Mouse (Mus musculus) hindbrain, embryonic 16.5 days (tissue): ENCODE measurements around the gene Ankub1. TPM values are rescaled to one million over a fixed set of nuclear protein-coding genes. Genes with fewer than 3 reads are reported as not detected.

Experiments used
- ATAC-seq: fragments of 200-750 bp; cut with Nextera tagmentation; 2 replicates; pipeline ENCODE4 v1.8.0; 2017; ENCODE audit warnings: moderate TSS enrichment, moderate library complexity
- H3K27ac ChIP-seq: fragments of 300-500 bp; sonication (generic); 2 replicates; pipeline ENCODE4 v1.5.1; 2014; ENCODE audit warnings: low read depth, mild to moderate bottlenecking, control low read depth, low read length, moderate library complexity
- H3K27me3 ChIP-seq: fragments of 300-500 bp; sonication (generic); replicated peaks from 2 replicates; pipeline ENCODE4 v1.6.1; 2014; ENCODE audit warnings: low read length; ENCODE audit not compliant: control insufficient read depth, insufficient read depth
- H3K36me3 ChIP-seq: fragments of 300-500 bp; sonication (generic); 2 replicates; pipeline ENCODE4 v1.6.1; 2014; ENCODE audit warnings: mild to moderate bottlenecking, low read length, moderate library complexity, mixed read lengths; ENCODE audit not compliant: control insufficient read depth, insufficient read depth
- H3K4me1 ChIP-seq: fragments of 300-500 bp; sonication (generic); 2 replicates; pipeline ENCODE4 v1.6.1; 2014; ENCODE audit warnings: low read depth, low read length; ENCODE audit not compliant: control insufficient read depth, insufficient read depth
- H3K4me2 ChIP-seq: fragments of 300-500 bp; sonication (generic); 2 replicates; pipeline ENCODE4 v1.6.1; 2014; ENCODE audit warnings: mild to moderate bottlenecking, low read length, control low read depth, moderate library complexity
- H3K4me3 ChIP-seq: fragments of 300-500 bp; sonication (generic); 2 replicates; pipeline ENCODE4 v1.5.1; 2014; ENCODE audit warnings: mild to moderate bottlenecking, low read length, control low read depth, moderate library complexity
- H3K9ac ChIP-seq: fragments of 300-500 bp; sonication (generic); 2 replicates; pipeline ENCODE4 v1.6.1; 2014; ENCODE audit warnings: low read depth, mild to moderate bottlenecking, control low read depth, low read length, moderate library complexity
- H3K9me3 ChIP-seq: fragments of 300-500 bp; sonication (generic); 2 replicates; pipeline ENCODE4 v1.6.1; 2014; ENCODE audit warnings: mild to moderate bottlenecking, low read length, moderate library complexity; ENCODE audit not compliant: control insufficient read depth
- WGBS: fragments of 180-500 bp; shearing (Covaris S2); extraction: QIAGEN DNeasy Blood & Tissue Kit; methylation state at CpG from one replicate; pipeline ENCODE4 v1.1.7; 2014; 5-methylcytosine and 5-hydroxymethylcytosine counted together
- polyA plus RNA-seq: library from polyadenylated mRNA; unstranded; fragments of >200 nt; fragmentation: Nextera tagmentation; extraction: Ambion mirVana; gene quantifications from 2 replicates; pipeline ENCODE4 v1.2.1, GENCODE M21; 2015

Gene Ankub1
- polyA plus RNA-seq, result 0.24 and 0.34 TPM in 2 replicates

DNA sequence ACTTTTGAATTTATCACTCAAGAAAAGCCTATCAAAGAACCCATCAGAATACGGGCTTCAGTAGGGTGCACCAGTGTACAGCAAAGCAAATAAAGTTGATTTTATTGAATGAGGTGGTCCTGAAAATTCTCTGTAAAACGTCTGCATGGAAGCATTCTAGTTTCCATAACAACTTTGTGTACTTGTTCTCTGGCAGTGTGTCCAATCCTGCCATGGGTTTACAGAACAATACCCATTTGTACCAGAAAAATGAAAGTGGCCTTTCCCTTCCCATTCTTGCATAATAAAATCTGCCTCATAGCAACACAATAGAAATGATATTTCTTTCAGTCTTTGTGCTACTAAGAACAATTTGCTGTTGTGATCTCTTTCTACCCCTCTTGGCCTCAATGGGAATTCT, at the start of gene Ankub1:
TSS of gene Ankub1 (minus strand) at position 81 of the 400 bp plus-strand sequence.
- Histone ChIP-seq H3K27me3 (no peaks in the 10 kb centered on the region), H3K9ac (no peak within 1 kb of the TSS), H3K4me3 (no peak within 1 kb of the TSS), H3K4me2 (no peak within 1 kb of the TSS), H3K27ac (no peak within 1 kb of the TSS), H3K9me3 (no peaks in the 10 kb centered on the region), H3K36me3 (no peaks in the 10 kb centered on the region), H3K4me1 (no peaks in the 10 kb centered on the region)
- 36% methylated on average over 2 of the region's 2 CpGs for WGBS
- ATAC-seq, result no peak

DNA sequence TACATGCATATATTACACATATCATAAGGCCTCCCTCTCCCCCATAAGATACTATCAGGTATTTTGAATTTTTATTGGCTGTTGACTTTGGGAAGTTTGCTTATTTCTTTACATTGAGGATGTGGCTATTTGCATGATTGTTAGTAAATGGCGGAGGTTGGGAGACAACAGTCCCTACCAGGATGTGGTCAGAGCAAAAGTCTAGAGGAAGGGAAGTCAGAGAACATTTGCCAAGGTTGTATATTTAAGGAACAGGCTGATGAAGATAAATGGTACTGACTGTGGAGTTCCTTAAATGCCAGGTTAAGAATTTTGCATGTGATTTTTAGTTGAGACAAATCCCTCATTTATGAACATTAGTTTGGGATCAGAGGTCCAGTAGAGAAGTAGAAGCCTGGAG, 47.2 kb upstream of the Ankub1 start:
- Histone ChIP-seq H3K4me2 (no peak overlapping the region), H3K27ac (no peak overlapping the region), H3K4me1 (peaks cover 12% of the 10 kb centered on the region), H3K27me3 (no peaks in the 10 kb centered on the region), H3K4me3 (no peak overlapping the region), H3K9ac (no peak overlapping the region), H3K9me3 (no peaks in the 10 kb centered on the region), H3K36me3 (no peaks in the 10 kb centered on the region)
- WGBS, result 88% methylated on average over 1 of the region's 1 CpGs
- ATAC-seq, result no peak

DNA sequence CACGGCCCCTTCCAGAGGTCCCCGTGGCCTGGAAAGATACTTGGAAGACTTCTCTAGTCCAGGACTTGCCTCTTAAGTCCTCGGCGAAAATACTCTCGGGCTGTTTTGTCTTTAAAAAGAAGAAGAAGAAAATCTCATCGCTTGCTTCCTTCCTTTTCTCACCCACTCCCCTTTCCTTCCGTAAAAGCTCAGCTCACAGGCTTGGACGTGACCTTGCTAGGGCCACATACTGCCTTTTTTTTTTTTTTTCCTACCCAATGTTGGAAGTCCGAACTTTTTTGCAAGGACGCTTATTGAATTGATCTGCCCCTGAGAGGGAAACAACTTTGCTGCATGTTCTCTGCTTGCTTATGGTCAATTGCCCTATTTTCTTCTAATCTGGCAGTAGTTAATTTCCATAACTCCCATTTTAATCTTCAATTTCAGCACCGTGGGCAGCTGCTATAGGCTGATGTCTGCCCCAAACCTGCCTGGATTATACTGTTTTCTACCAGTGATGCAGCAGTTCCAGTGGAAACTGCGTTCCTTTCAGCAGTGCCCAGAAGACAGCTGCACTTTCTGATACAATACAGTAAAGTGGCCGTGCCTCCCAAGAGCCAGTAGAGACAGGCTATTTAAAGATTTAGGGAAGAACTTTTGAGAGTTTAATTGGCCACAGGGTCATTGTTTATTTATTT, 44.0 kb upstream of the Ankub1 start:
- H3K36me3 ChIP-seq, result no peaks in the 10 kb centered on the region
- H3K9ac ChIP-seq, result peak overlapping the region; percentile 86
- H3K27ac ChIP-seq, result peak overlapping the region; percentile 83
- no peaks in the 10 kb centered on the region for H3K27me3 ChIP-seq
- no peaks in the 10 kb centered on the region for H3K9me3 ChIP-seq
- H3K4me2 ChIP-seq, result peak overlapping the region; percentile 85
- peaks cover 13% of the 10 kb centered on the region for H3K4me1 ChIP-seq
- WGBS, result under 1% methylated on average over 13 of the region's 13 CpGs
- peak overlapping the region; percentile 91 for H3K4me3 ChIP-seq
- no peak for ATAC-seq

DNA sequence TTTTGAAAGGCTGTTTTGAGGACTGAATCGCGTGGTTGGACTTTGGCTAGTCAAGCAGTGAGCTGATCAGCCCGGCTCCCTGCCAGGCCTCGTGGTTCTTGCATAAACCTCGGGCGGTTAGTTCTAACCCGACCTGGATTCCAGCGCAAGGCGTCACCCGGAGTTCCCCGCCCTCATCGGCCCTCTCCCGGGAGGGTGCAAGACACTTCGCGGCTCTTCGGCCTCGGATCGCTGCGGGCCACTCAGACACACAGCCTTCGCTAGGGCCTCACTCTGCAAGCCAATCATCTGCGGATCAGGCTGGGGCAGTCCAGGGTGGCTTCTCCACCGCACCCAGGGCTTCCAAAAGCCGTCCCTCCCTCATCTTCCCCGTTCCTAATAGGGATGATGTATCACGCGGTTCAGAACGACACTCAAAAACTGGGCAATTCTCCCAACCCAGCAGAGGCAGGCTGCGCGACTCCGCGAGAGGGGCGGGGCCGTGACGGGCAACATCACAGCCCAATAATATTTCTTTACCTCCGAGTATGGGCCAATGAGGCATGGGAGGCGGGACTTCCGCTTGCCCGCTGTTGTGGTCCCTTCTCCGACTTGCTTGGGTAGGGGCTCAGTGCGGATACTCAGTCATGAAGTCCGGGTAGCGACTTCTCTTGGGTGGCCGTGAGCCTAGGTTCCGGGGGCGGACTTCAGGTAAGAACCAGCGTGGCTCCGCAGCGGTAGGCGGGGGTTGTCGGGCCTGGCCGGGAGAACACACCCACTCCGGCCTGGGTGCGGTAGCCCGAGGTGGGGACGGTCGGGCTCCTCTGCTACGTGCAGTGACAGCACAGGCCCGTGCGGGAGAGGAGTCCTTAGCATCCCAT, 43.1 kb upstream of the Ankub1 start, which contains the start of gene Rnf13:
TSS of gene Rnf13 (plus strand) at position 552 of the 860 bp plus-strand sequence.
- Histone ChIP-seq H3K4me2 (peak within 1 kb of the TSS; percentile 85), H3K27me3 (no peaks in the 10 kb centered on the region), H3K36me3 (no peaks in the 10 kb centered on the region), H3K9me3 (no peaks in the 10 kb centered on the region), H3K27ac (peak within 1 kb of the TSS; percentile 83), H3K9ac (peak within 1 kb of the TSS; percentile 86), H3K4me3 (peak within 1 kb of the TSS; percentile 91), H3K4me1 (peaks cover 13% of the 10 kb centered on the region)
- ATAC-seq, result peak; percentile 100
- whole genome bisulfite sequencing, result under 1% methylated on average over 58 of the region's 59 CpGs

DNA sequence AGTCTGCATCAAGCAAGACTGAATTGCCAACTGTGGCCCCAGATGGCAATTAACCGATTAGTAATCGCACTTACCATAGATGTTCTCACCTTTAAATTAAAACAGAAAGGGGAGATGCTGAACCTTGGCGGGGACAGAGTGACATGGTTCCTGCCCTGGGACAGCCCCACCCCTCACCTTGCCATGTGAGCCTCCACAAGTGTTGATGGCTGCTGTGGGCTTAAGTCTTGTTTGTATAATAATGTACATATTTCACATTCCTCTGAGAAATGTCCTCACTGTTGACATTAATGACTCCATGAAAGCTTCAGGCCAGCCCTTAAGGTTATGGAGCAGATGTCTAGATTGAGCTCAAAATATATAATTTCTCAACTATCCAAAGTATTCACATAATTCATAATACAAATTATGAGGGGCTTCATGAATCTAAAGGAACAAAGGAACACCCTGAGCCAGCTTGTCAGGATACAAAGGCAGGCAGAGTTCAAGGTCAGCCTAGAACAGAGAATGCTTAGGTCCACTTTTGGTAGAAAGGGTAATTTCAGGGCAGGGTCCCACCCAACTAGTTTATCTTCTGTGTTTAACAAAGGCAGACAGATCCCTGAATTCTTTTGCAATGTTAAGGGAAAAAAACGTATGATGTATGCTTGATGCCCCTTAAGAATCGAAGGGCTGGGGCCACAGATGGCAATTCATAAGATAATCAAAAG, 39.8 kb upstream of the Ankub1 start:
- no peak overlapping the region for H3K4me3 ChIP-seq
- H3K9me3 ChIP-seq, result no peaks in the 10 kb centered on the region
- H3K4me2 ChIP-seq, result no peak overlapping the region
- peaks cover 11% of the 10 kb centered on the region for H3K4me1 ChIP-seq
- 77% methylated on average over 5 of the region's 5 CpGs for WGBS
- no peaks in the 10 kb centered on the region for H3K27me3 ChIP-seq
- no peak for ATAC-seq
- no peak overlapping the region for H3K9ac ChIP-seq
- H3K27ac ChIP-seq, result no peak overlapping the region
- H3K36me3 ChIP-seq, result no peaks in the 10 kb centered on the region

DNA sequence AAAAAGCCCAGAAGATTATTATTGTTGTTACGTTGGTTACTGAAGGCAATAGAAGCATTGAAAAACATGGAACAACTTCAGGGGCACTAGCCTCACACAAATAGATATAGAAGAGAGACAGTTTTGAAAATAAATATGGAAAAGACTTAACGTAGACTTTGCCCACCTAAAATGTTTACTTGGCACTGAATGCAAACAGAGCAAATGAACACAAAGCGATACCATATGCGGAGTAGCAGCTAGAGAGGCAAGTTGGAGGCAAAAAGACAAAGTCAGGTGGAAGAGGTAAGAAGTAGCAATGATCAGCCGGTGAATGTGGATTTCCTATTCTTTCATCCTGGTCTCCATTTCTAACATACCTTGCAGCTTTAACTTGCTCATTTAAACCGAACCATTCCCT, 21.6 kb upstream of the Ankub1 start:
- 92% methylated on average over 6 of the region's 6 CpGs for WGBS
- Histone ChIP-seq H3K9me3 (no peaks in the 10 kb centered on the region), H3K27ac (no peak overlapping the region), H3K9ac (no peak overlapping the region), H3K27me3 (no peaks in the 10 kb centered on the region), H3K4me1 (no peaks in the 10 kb centered on the region), H3K36me3 (no peaks in the 10 kb centered on the region), H3K4me3 (no peak overlapping the region), H3K4me2 (no peak overlapping the region)
- ATAC-seq, result no peak

DNA sequence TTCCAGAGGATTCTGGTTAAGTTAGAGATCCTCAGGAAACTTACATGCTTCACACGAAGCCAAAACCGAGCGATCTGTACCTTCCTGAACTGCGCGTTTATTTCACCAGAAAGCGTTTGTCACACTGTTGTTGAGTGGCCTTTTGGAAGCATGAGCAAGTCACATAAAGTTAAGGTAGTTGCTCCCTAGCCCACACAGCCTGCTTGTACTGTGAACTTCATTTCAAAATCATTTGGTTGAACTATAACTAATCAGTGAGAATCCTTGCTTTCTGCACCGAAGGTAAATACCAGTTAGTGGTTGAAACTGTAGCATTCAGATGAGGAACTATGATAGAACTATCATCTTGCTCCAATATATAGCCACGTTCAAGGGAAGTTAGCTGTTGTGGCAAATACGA, 4.2 kb upstream of the Ankub1 start:
- H3K36me3 ChIP-seq, result no peaks in the 10 kb centered on the region
- no peak overlapping the region for H3K4me3 ChIP-seq
- H3K27ac ChIP-seq, result no peak overlapping the region
- H3K9ac ChIP-seq, result no peak overlapping the region
- no peak overlapping the region for H3K4me2 ChIP-seq
- WGBS, result 93% methylated on average over 9 of the region's 9 CpGs
- ATAC-seq, result no peak
- no peaks in the 10 kb centered on the region for H3K27me3 ChIP-seq
- H3K4me1 ChIP-seq, result no peaks in the 10 kb centered on the region
- H3K9me3 ChIP-seq, result no peaks in the 10 kb centered on the region

DNA sequence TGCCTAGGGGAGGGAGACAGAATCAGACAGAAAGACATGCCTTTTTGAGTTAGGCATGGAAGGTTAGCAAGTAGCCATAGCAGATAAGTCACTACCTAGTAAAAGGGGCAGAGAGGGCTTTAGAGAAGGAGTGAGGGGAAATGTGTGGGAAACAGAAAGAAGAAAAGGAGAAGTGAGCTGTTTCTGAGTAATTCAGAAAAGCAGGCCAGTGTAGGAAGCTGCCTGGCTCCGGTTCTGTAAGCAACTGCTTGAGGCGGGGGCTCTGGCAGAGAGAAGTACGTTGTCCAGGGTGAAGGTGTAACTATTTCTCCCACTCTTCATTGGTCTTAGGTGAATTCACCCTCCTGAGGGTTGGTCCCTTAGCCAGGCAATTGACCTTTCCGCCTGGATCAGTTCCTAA, 3.6 kb upstream of the Ankub1 start:
- Histone ChIP-seq H3K36me3 (no peaks in the 10 kb centered on the region), H3K27me3 (no peaks in the 10 kb centered on the region), H3K27ac (no peak overlapping the region), H3K4me2 (no peak overlapping the region), H3K4me3 (no peak overlapping the region), H3K9me3 (no peaks in the 10 kb centered on the region), H3K4me1 (no peaks in the 10 kb centered on the region), H3K9ac (no peak overlapping the region)
- no peak for ATAC-seq
- 91% methylated on average over 4 of the region's 4 CpGs for WGBS

DNA sequence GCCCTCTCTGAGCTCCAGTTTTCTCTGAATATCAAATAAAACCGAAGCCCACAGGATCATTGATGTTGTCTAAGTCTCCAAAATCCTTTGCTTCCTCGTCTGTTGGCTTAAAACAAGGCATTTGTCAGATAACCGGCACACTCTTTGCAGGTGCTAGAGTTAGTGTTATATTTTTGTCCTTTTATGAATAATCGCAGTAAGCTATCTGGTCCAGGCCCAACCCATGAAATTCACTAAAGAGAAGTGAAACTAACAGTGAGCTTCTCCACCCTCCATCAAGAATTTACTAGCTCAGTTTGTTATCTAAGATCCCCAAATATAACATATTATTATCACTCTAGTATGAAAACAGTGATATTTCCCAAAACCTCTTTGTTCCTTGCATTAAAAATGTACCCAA, 827 bp downstream of the Ankub1 start:
- ATAC-seq, result no peak
- Histone ChIP-seq H3K4me1 (no peaks in the 10 kb centered on the region), H3K27me3 (no peaks in the 10 kb centered on the region), H3K9me3 (no peaks in the 10 kb centered on the region), H3K9ac (no peak overlapping the region), H3K36me3 (no peaks in the 10 kb centered on the region), H3K27ac (no peak overlapping the region), H3K4me2 (no peak overlapping the region), H3K4me3 (no peak overlapping the region)
- 91% methylated on average over 4 of the region's 4 CpGs for WGBS
